Mouse (Mus musculus): ENCODE measurements around the gene Zscan25. TPM values are rescaled to one million over a fixed set of nuclear protein-coding genes. Genes with fewer than 3 reads are reported as not detected.

Gene Zscan25
- 2.0 TPM for polyA plus RNA-seq (2017; shearing (Covaris generic))

GRCm38 (mm10) chr5:145280371-145281143 is at the start of gene Zscan25:
Gene Zscan25, plus strand, starts transcription at chr5:145280500.

GRCm38 (mm10) chr5:145231367-145231871 is 48.9 kb upstream of the Zscan25 start, which contains the start of gene Zfp655:
Gene Zfp655, plus strand, starts transcription at chr5:145231715.

Other genes starting within 250 kb of the Zscan25 start
- gene Gm4871, start 247.7 kb upstream of the Zscan25 start, polyA plus RNA-seq (2017; shearing (Covaris generic)) = not detected
- not detected for gene 1700018F24Rik, start 237.5 kb upstream of the Zscan25 start, polyA plus RNA-seq (2017; shearing (Covaris generic))
- gene Arpc1a, start 196.7 kb upstream of the Zscan25 start, polyA plus RNA-seq (2017; shearing (Covaris generic)) = 75.5 TPM
- 0.53 TPM for gene Kpna7, start 196.5 kb upstream of the Zscan25 start, polyA plus RNA-seq (2017; shearing (Covaris generic))
- 1,001 TPM for gene Arpc1b, start 166.3 kb upstream of the Zscan25 start, polyA plus RNA-seq (2017; shearing (Covaris generic))
- 42.4 TPM for gene Pdap1, start 140.3 kb upstream of the Zscan25 start, polyA plus RNA-seq (2017; shearing (Covaris generic))
- 251 TPM for gene Bud31, start 140.1 kb upstream of the Zscan25 start, polyA plus RNA-seq (2017; shearing (Covaris generic))
- gene Ptcd1, start 113.4 kb upstream of the Zscan25 start, polyA plus RNA-seq (2017; shearing (Covaris generic)) = 19.8 TPM
- gene Cpsf4, start 113.3 kb upstream of the Zscan25 start, polyA plus RNA-seq (2017; shearing (Covaris generic)) = 42.5 TPM
- 223 TPM for gene Atp5j2, start 88.4 kb upstream of the Zscan25 start, polyA plus RNA-seq (2017; shearing (Covaris generic))
- 77.2 TPM for gene Zkscan14, start 78.6 kb upstream of the Zscan25 start, polyA plus RNA-seq (2017; shearing (Covaris generic))
- gene Zkscan5, start 75.9 kb upstream of the Zscan25 start, polyA plus RNA-seq (2017; shearing (Covaris generic)) = 4.8 TPM
- 75.0 TPM for gene Zfp655, start 48.8 kb upstream of the Zscan25 start, polyA plus RNA-seq (2017; shearing (Covaris generic))
- gene Cyp3a57, start 64.8 kb downstream of the Zscan25 start, polyA plus RNA-seq (2017; shearing (Covaris generic)) = not detected
- not detected for gene Cyp3a16, start 189.2 kb downstream of the Zscan25 start, polyA plus RNA-seq (2017; shearing (Covaris generic))

All from naive thymus-derived CD4-positive, alpha-beta T cell, adult 5 months (primary cell).